Mouse (Mus musculus) liver, embryonic 11.5 days (tissue): Measurements from ENCODE around the gene Gpbar1. TPM values are rescaled to one million over a fixed set of nuclear protein-coding genes. Genes with fewer than 3 reads are reported as not detected.

Experiments used
- ATAC-seq: fragments of 200-750 bp; cut with Nextera tagmentation; replicated peaks from 2 replicates; pipeline ENCODE4 v1.8.0; 2017; ENCODE audit warnings: moderate number of reproducible peaks, mild to moderate bottlenecking, moderate TSS enrichment, moderate library complexity; ENCODE audit not compliant: low FRiP score
- DNase-seq: peaks from one replicate; pipeline ENCODE4 v3.0.0-alpha.2; 2017; ENCODE audit warnings: low spot score
- H3K27ac ChIP-seq: fragments of 300-500 bp; sonication (generic); 2 replicates; pipeline ENCODE4 v1.5.1; 2014; ENCODE audit warnings: mild to moderate bottlenecking, low read depth, low read length, control low read depth
- H3K27me3 ChIP-seq: fragments of 300-500 bp; sonication (generic); replicated peaks from 2 replicates; pipeline ENCODE4 v1.6.1; 2014; ENCODE audit warnings: low read length, mixed read lengths; ENCODE audit not compliant: control insufficient read depth, insufficient read depth
- H3K36me3 ChIP-seq: fragments of 300-500 bp; sonication (generic); 2 replicates; pipeline ENCODE4 v1.6.1; 2014; ENCODE audit warnings: mild to moderate bottlenecking, low read length, moderate library complexity, mixed read lengths; ENCODE audit not compliant: control insufficient read depth, insufficient read depth
- H3K4me1 ChIP-seq: fragments of 300-500 bp; sonication (generic); replicated peaks from 2 replicates; pipeline ENCODE4 v1.6.1; 2014; ENCODE audit warnings: low read length, mixed read lengths; ENCODE audit not compliant: control insufficient read depth, insufficient read depth
- H3K4me2 ChIP-seq: fragments of 300-500 bp; sonication (generic); 2 replicates; pipeline ENCODE4 v1.6.1; 2014; ENCODE audit warnings: mild to moderate bottlenecking, control low read depth, moderate library complexity
- H3K4me3 ChIP-seq: fragments of 300-500 bp; sonication (generic); 2 replicates; pipeline ENCODE4 v1.5.1; 2014; ENCODE audit warnings: low read depth, low read length, control low read depth
- H3K9ac ChIP-seq: fragments of 300-500 bp; sonication (generic); 2 replicates; pipeline ENCODE4 v1.6.1; 2014; ENCODE audit warnings: low read depth, low read length, control low read depth
- H3K9me3 ChIP-seq: fragments of 300-500 bp; sonication (generic); 2 replicates; pipeline ENCODE4 v1.6.1; 2016; ENCODE audit warnings: low read length, inconsistent platforms, mixed read lengths; ENCODE audit not compliant: control insufficient read depth
- WGBS: fragments of 180-500 bp; shearing (Covaris S2); extraction: QIAGEN DNeasy Blood & Tissue Kit; methylation state at CpG from one replicate; pipeline ENCODE4 v1.1.7; 2014; 5-methylcytosine and 5-hydroxymethylcytosine counted together
- polyA plus RNA-seq: library from polyadenylated mRNA; unstranded; fragments of >200 nt; fragmentation: Nextera tagmentation; extraction: Ambion mirVana; gene quantifications from 2 replicates; pipeline ENCODE4 v1.2.1, GENCODE M21; 2014

Gene Gpbar1
- polyA plus RNA-seq, 1 experiment from 2014 or later, result 3.2 TPM

DNA sequence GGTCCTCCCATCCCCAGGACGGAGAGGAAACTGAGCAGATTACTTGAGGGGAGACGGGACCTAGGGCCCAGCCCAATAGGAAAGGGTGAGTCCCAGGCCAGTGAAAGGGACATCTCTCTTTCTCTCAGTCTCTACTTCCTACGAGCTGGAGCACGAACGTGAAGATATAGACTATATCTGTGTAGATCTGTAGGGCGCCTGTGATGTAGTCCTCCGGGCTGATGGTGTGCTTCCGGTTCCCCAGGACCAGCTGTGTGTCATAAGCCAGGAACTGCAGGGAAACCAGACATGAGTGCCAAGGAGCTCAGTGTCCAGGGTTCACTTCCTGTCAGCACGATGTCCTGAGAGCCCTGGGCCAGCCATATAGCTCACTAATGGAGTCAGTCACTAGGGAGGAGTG lies 10.9 kb downstream of the Gpbar1 start:
- Histone ChIP-seq H3K27me3 (no peaks in the 10 kb centered on the region), H3K36me3 (peaks cover 11% of the 10 kb centered on the region), H3K4me3 (no peak overlapping the region), H3K4me2 (no peak overlapping the region), H3K27ac (no peak overlapping the region), H3K9ac (no peak overlapping the region), H3K4me1 (peaks cover 16% of the 10 kb centered on the region), H3K9me3 (no peaks in the 10 kb centered on the region)
- ATAC-seq (no peak), DNase-seq (no peak)
- WGBS, result 81% methylated on average over 9 of the region's 9 CpGs

DNA sequence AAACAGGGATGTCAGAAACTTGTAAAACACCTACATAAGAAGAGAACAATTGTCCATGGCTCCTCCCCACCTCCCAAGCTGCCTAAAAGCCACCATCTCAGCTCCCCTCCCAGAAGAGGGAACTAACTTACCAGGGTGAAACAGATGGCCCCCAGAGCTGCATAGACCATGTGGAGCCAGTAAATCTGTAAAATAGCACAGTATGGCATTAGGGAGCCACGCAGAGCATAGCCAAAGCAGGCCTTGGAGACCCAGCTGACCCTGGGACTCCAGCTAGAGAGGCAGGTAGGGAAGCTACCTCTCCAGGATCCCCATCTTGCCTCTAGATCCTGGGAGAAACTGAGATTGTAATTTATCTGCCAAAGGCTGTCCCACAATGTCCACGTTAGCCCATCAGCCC lies 11.4 kb downstream of the Gpbar1 start:
- ATAC-seq, result no peak
- Histone ChIP-seq H3K9ac (no peak overlapping the region), H3K4me2 (no peak overlapping the region), H3K9me3 (no peaks in the 10 kb centered on the region), H3K27me3 (no peaks in the 10 kb centered on the region), H3K4me3 (no peak overlapping the region), H3K27ac (no peak overlapping the region), H3K4me1 (peaks cover 20% of the 10 kb centered on the region), H3K36me3 (peaks cover 11% of the 10 kb centered on the region)
- WGBS, result 86% methylated on average over 2 of the region's 2 CpGs
- no peak for DNase-seq

DNA sequence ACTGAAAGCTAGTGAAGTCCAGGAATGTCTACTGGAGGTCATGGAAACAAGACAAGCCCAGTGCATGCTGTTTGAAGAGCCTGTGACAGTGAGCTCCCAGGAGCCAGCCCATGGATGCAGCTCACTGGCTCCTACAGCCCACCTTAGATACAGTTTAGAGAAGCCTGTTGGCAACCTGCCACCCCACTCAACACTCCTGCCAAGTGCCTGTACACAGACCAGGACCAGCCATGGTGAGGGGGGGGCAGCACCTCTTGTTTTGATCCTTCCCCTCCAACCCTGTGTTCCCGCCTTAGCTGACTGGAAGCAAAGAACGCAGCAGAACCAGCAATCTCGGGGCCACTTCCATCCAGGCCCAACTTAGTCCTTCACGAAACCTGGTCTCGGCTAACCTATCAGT lies 11.8 kb downstream of the Gpbar1 start:
- Histone ChIP-seq H3K36me3 (peaks cover 11% of the 10 kb centered on the region), H3K9ac (no peak overlapping the region), H3K4me2 (no peak overlapping the region), H3K9me3 (no peaks in the 10 kb centered on the region), H3K27me3 (no peaks in the 10 kb centered on the region), H3K4me3 (no peak overlapping the region), H3K4me1 (peaks cover 24% of the 10 kb centered on the region), H3K27ac (no peak overlapping the region)
- ATAC-seq (no peak), DNase-seq (no peak)
- WGBS, result 87% methylated on average over 5 of the region's 5 CpGs

DNA sequence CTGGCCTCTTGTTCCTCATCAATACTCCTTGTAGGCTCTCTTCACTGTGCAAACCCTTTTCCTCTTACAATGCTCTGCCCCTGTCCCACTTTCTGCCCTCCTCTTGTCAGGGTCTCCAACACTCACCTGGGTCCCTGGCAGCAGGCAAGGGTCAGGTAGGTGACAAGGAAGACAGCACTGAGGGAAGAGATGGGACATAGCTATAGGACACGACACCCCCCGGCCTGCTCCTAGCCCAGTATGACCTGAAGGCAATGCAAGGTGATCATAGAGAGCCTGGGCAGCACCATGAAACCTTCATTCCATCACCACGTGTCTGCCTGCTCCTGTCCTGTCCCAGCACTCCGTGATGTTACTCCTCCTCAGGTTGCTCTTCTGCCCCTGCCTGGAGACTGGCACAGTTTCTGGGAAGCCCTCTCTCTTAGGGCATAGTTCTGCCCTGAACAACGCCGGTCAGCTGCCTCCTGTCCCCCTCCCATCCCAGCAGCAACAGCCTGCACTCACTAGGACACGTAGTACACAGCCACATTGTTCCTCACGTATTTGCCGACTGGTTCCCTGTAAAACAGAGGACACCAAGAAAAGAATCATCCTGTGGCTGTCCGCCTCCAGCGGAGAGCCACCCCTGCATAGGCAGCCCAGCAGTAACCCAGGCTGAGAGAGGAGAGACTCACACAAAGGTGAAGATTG lies 14.1 kb downstream of the Gpbar1 start:
- peaks cover 11% of the 10 kb centered on the region for H3K36me3 ChIP-seq
- DNase-seq (no peak), ATAC-seq (no peak)
- no peaks in the 10 kb centered on the region for H3K27me3 ChIP-seq
- H3K4me2 ChIP-seq, result no peak overlapping the region
- no peak overlapping the region for H3K4me3 ChIP-seq
- WGBS, result 90% methylated on average over 11 of the region's 11 CpGs
- H3K27ac ChIP-seq, result no peak overlapping the region
- peaks cover 39% of the 10 kb centered on the region for H3K4me1 ChIP-seq
- no peaks in the 10 kb centered on the region for H3K9me3 ChIP-seq
- no peak overlapping the region for H3K9ac ChIP-seq

DNA sequence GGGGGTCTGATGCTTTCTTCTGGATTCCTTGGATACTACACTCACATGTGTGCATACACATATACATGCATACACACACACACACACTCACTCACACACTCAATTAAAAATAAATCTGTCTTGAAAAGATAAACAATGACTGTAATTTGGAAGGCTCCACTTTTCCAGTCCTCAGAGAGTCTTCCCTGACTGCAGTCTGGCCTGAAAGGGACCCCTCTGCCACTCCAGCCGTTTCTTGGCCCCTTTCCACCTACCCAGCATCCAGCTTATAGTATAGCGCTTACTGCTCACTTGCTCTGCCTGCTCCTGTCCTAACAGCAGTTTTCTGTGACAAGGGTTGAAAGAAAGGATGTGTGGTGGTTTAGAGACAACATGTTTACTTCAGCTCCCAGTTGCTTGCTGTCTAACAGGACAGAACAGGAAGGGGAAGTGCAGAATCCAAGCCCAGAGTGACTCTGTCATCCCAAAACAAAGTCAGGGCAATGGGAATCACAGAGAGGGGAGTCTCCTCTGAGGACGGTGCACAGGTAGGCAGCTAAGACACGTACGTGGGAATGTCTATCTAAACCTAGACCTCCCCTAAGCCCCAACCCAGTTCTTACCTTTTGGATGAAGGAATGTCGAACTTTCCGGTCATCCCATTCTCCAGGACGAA lies 15.1 kb downstream of the Gpbar1 start:
- Histone ChIP-seq H3K4me1 (peaks cover 41% of the 10 kb centered on the region), H3K9ac (no peak overlapping the region), H3K4me2 (no peak overlapping the region; the same call in 1 of the 2 replicates), H3K27me3 (no peaks in the 10 kb centered on the region), H3K27ac (no peak overlapping the region; the same call in 1 of the 2 replicates), H3K36me3 (peaks cover 11% of the 10 kb centered on the region), H3K9me3 (no peaks in the 10 kb centered on the region), H3K4me3 (no peak overlapping the region)
- no peak for ATAC-seq
- DNase-seq, result no peak
- WGBS, result 88% methylated on average over 8 of the region's 8 CpGs

DNA sequence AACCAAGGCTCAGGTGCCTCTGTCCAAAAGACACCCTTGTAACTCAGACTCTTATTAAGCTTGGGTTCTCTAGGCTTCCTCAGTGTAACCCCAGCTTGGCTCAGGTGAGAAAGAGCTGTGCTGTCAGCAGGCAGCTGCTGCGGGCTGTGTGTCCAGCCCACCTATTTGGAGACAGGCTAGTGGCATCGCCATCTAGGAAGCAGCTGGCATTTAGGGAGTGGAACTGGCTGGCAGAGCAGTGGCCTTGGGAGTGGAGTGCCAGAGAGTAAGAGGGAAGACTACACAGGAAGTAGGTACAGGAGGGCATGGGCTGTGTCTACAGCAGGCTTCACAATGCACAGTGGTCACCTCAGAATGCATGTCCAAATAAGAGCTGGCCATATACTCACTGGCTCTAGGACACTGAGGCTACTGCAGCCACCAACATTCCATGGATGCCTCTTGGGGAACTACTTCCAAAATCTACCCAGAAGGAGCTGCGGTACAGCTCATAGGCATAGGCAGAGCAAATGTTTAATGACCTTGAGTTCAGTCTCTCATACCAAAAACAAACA lies 15.8 kb downstream of the Gpbar1 start:
- DNase-seq (no peak), ATAC-seq (no peak)
- H3K27ac ChIP-seq, result no peak overlapping the region
- H3K4me2 ChIP-seq, result no peak overlapping the region
- H3K27me3 ChIP-seq, result no peaks in the 10 kb centered on the region
- peaks cover 38% of the 10 kb centered on the region for H3K4me1 ChIP-seq
- no peak overlapping the region for H3K9ac ChIP-seq
- peaks cover 11% of the 10 kb centered on the region for H3K36me3 ChIP-seq
- whole genome bisulfite sequencing, result 93% methylated on average over 3 of the region's 3 CpGs
- H3K9me3 ChIP-seq, result no peaks in the 10 kb centered on the region
- no peak overlapping the region for H3K4me3 ChIP-seq

DNA sequence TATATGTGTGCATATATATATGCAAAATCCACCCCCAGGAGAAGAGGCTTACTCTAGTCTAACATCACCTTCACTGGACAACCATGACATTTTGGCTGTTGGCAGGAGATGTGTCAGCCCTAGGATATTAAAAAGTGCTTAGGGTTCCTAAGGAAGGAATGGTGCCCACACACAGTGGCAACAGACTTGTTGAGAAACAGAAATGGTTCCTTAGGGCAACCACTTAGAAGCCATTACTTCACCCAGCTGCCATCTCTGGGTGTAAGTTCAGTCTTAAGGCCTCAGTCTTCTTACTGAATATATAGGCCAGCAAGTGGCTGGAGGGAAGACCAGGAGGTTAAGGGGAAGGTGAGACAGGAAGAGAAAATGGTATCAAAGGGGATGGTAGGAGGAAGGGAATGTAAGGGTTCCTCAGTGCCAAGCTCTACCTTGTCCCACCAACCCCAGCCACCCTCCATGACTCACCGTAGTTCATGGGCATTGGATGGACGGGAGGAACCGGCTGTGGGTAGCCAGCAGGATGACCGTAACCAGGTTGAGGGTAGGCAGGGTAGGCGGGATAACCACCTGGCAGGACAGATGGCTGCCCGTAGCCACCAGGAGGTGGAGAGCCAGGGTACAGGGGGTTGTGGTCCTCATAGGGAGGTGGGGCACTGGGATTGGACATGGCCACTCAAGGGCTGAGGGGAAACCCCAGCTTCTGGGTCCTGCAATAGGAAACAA lies 16.5 kb downstream of the Gpbar1 start:
- ATAC-seq (no peak), DNase-seq (no peak)
- Histone ChIP-seq H3K27me3 (no peaks in the 10 kb centered on the region), H3K4me2 (peak overlapping the region; percentile 72), H3K36me3 (peaks cover 11% of the 10 kb centered on the region), H3K27ac (peak overlapping the region; percentile 91), H3K4me3 (peak overlapping the region; percentile 8; the same call in 1 of the 2 replicates), H3K9ac (peak overlapping the region; percentile 48; the same call in 1 of the 2 replicates), H3K9me3 (no peaks in the 10 kb centered on the region), H3K4me1 (peaks cover 45% of the 10 kb centered on the region)
- 79% methylated on average over 6 of the region's 6 CpGs for WGBS

DNA sequence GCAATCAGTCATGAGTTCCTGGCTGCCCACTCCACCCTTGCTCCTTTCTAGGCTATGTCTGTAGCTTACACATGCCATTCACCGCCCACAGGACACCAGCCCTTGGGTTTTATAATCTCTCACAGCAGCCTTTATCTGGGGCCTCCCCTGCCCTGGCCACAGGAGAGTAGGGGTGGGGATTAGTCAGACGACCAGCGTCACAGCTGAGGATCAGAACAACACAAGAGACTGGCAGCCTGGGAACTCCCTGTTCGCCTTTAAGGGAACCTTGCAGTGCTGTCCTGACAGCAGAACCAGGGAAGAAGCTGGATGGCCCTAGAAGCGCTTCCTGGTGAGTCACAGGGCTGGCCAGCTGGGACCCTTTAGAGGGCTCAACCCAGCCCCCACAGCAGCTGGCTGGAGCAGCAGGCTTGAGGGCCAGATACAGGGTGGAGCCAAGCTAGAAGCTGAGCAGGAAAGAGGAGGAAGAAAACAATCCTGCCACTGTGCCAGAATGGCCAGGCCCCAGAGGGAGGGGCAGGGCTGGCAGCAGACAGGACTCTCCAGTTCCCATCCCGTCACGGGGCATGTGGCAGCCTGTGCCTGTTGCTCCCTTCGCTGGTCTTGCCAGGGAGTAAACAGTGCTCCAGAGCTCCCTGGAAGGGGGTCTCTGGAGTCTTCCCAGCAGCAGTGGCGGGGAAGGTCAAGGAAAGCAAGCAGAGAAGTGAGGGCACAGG lies 17.3 kb downstream of the Gpbar1 start:
- ATAC-seq, result peak; percentile 98
- 12% methylated on average over 9 of the region's 9 CpGs for WGBS

More for the DNA sequence above, 17.3 kb downstream of the Gpbar1 start:
- Histone ChIP-seq H3K4me2 (peak overlapping the region; percentile 72), H3K27me3 (no peaks in the 10 kb centered on the region), H3K9me3 (no peaks in the 10 kb centered on the region), H3K36me3 (peaks cover 11% of the 10 kb centered on the region), H3K4me1 (peaks cover 45% of the 10 kb centered on the region), H3K4me3 (peak overlapping the region; percentile 41), H3K9ac (peak overlapping the region; percentile 65), H3K27ac (peak overlapping the region; percentile 91)
- peak; percentile 76 for DNase-seq
